Mouse (Mus musculus) liver, embryonic 14.5 days (tissue): ENCODE data around the gene Gimap4. TPM values are rescaled to one million over a fixed set of nuclear protein-coding genes. Genes with fewer than 3 reads are reported as not detected.

Experiments used
- ATAC-seq: fragments of 200-750 bp; cut with Nextera tagmentation; 2 replicates; pipeline ENCODE4 v1.8.0; 2017; ENCODE audit warnings: moderate number of reproducible peaks, mild to moderate bottlenecking, moderate library complexity; ENCODE audit not compliant: insufficient read depth
- DNase-seq, 3 experiments: peaks; one replicate each; pipeline ENCODE4 v3.0.0-alpha.2; 2012 to 2013; ENCODE audit warnings: low read depth in 3 of 3, low spot score in 3 of 3
- H3K27ac ChIP-seq: fragments of 300-500 bp; sonication (generic); 2 replicates; pipeline ENCODE4 v1.5.1; 2014; ENCODE audit warnings: moderate library complexity, mild to moderate bottlenecking, control low read depth, inconsistent platforms
- H3K27me3 ChIP-seq: fragments of 300-500 bp; sonication (generic); 2 replicates; pipeline ENCODE4 v1.6.1; 2014; ENCODE audit warnings: mild to moderate bottlenecking, low read length, moderate library complexity; ENCODE audit not compliant: control insufficient read depth, insufficient read depth
- H3K36me3 ChIP-seq: fragments of 300-500 bp; sonication (generic); replicated peaks from 2 replicates; pipeline ENCODE4 v1.6.1; 2014; ENCODE audit warnings: low read depth; ENCODE audit not compliant: control insufficient read depth, insufficient read depth
- H3K4me1 ChIP-seq, 2 experiments: fragments of 200-500 bp in 1 of 2; fragments of 300-500 bp in 1 of 2; sonication (generic) in 1 of 2; replicated peaks; 2 replicates each; pipeline ENCODE4 v1.6.1; 2012 to 2014; ENCODE audit warnings: antibody characterized with exemption in 1 of 2, inconsistent platforms in 1 of 2, low read length in 1 of 2; ENCODE audit not compliant: control insufficient read depth in 2 of 2, insufficient read depth in 2 of 2
- H3K4me2 ChIP-seq: fragments of 300-500 bp; sonication (generic); 2 replicates; pipeline ENCODE4 v1.6.1; 2014; ENCODE audit warnings: low read depth, mild to moderate bottlenecking, control low read depth, moderate library complexity
- H3K4me3 ChIP-seq, 2 experiments: fragments of 200-500 bp in 1 of 2; fragments of 300-500 bp in 1 of 2; sonication (generic) in 1 of 2; 2 replicates each; pipeline ENCODE4 v1.5.1; 2012 to 2014; ENCODE audit warnings: low read depth in 2 of 2, low read length in 2 of 2, mild to moderate bottlenecking in 2 of 2, control low read depth in 1 of 2, inconsistent platforms in 1 of 2, moderate library complexity in 1 of 2; ENCODE audit not compliant: insufficient read depth in 1 of 2
- H3K9ac ChIP-seq: fragments of 300-500 bp; sonication (generic); replicated peaks from 2 replicates; pipeline ENCODE4 v1.6.1; 2014; ENCODE audit warnings: mild to moderate bottlenecking, control low read depth, moderate library complexity
- H3K9me3 ChIP-seq: fragments of 300-500 bp; sonication (generic); 2 replicates; pipeline ENCODE4 v1.6.1; 2016; ENCODE audit warnings: low read length, mixed read lengths; ENCODE audit not compliant: control insufficient read depth
- CTCF ChIP-seq: IDR thresholded peaks from 2 replicates; pipeline ENCODE4 v1.5.1; 2016; ENCODE audit warnings: antibody characterized with exemption, low read depth, control low read depth
- EP300 ChIP-seq: IDR thresholded peaks from 2 replicates; pipeline ENCODE4 v1.6.1; 2016; ENCODE audit warnings: antibody characterized with exemption, low read depth
- WGBS: fragments of 180-500 bp; shearing (Covaris S2); extraction: QIAGEN DNeasy Blood & Tissue Kit; methylation state at CpG from one replicate; pipeline ENCODE4 v1.1.7; 2014; ENCODE audit not compliant: insufficient replicate concordance; 5-methylcytosine and 5-hydroxymethylcytosine counted together
- polyA plus RNA-seq, 2 experiments: library from polyadenylated mRNA; depleted of rRNA in 1 of 2; stranded (reverse) in 1 of 2; unstranded in 1 of 2; fragments of >200 nt; fragmentation: Nextera tagmentation in 1 of 2; extraction: Ambion mirVana in 1 of 2; gene quantifications; 2 replicates each; pipeline versions ENCODE4 v1.2.1 to v1.2.3; 2012 to 2014

Gimap4 gene
- polyA plus RNA-seq, 2 experiments, result 6.2 to 8.3 TPM

DNA sequence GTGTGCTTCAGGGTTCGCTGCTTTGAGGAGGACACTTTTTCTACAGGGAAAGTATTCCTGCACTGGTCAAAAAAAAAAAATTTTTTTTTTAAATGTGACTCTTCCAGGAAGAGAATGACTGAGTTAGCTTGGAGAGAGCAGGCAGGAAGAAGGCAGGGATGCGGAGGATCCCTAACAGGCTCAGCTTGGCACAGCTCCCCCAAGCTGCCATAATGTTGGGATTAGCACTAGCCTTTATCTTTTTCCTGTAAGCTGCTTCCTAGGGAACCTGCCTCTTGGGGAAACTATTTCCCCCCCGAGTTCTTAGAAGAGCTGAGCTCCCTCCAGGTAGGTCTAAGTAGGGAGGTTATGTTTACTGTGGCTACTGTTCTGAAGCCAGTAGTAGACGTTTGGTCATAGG, 457 bp downstream of the Gimap4 start:
- no peaks in the 10 kb centered on the region for H3K9me3 ChIP-seq
- H3K4me1 ChIP-seq, result peaks cover 0 to 7% of the 10 kb centered on the region in 2 experiments; a peak in 1 of 4 replicates
- DNase-seq, result no peak
- no peak overlapping the region for H3K4me3 ChIP-seq
- TF ChIP-seq CTCF (no peak), EP300 (no peak)
- H3K36me3 ChIP-seq, result no peaks in the 10 kb centered on the region
- H3K27me3 ChIP-seq, result no peaks in the 10 kb centered on the region
- H3K9ac ChIP-seq, result no peak overlapping the region
- H3K4me2 ChIP-seq, result no peak overlapping the region
- ATAC-seq, result no peak
- H3K27ac ChIP-seq, result no peak overlapping the region
- 46% methylated on average over 4 of the region's 4 CpGs for WGBS

DNA sequence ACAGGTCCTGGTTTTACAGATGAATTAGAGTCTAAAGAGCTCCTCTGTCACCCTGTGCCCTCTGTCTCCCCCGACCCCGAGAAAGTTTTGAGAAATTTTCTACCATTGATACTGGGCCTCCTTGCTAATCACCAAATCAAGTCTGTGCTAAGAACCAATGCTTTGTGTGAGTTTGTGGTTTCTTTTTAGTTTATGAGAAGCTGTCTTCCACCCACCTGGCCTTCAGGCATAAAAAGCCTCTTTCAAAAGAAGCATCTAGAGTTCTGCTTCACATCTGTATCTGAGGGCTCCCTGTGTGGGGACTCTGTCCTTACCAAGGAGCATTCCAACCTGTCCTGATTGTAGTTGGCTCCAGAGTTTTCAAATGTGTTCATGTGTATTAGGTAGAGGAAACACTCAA, 902 bp downstream of the Gimap4 start:
- TF ChIP-seq CTCF, result no peak
- no peak for TF ChIP-seq EP300
- H3K4me3 ChIP-seq, result no peak overlapping the region
- H3K36me3 ChIP-seq, result no peaks in the 10 kb centered on the region
- H3K9me3 ChIP-seq, result no peaks in the 10 kb centered on the region
- ATAC-seq (no peak), DNase-seq (no peak)
- no peak overlapping the region for H3K27ac ChIP-seq
- H3K9ac ChIP-seq, result no peak overlapping the region
- H3K27me3 ChIP-seq, result no peaks in the 10 kb centered on the region
- H3K4me2 ChIP-seq, result no peak overlapping the region
- WGBS, result 40% methylated on average over 2 of the region's 2 CpGs
- peaks cover 0 to 7% of the 10 kb centered on the region in 2 experiments; a peak in 1 of 4 replicates for H3K4me1 ChIP-seq

DNA sequence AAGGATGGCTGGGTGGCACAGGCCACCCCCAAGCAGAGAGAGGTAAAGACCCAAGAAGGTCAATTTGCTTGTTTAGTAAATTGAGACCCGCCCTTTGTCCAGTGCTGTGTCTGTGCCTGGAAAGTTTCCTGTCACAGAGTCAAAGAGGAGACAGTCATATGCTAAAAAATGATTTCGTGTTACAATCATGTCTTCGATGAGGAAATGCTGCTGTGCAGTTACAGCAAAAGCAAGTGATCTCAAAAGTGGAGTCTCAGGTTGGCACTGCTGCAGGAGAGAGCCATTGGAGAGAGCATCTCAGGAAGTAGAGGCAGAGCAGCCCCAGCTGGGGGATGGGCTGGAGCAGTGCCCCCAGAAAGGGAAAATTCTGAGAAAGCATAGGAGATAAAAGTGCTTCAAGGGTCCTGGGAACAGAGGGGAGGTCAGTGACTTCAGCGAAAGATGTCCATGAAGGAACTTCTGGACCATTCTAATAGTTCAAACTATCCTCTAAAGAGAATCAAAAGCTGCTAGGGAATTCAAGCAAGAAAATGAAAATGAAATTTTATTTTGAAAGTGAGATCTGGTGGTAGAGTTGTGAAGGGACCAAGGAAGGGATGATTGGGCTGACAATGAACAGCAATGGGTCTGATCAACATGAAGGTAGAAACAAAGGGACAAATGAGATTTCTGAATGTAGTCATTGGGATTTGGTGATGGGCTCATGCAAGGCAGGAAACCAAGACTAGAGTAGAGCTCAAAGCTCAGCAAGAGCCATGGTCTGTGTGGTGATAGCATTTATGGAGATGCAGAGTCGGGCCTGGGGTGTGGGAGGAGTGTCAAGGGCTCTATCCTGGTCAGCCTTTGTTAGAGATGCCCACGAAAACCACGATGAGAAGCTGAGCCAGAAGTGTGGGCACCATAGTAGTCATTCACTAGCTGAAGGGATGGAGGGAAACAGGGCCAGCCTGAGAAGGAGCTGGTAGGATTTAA, 1.6 kb downstream of the Gimap4 start:
- no peak overlapping the region for H3K4me3 ChIP-seq
- no peaks in the 10 kb centered on the region for H3K27me3 ChIP-seq
- 40% methylated on average over 7 of the region's 7 CpGs for WGBS
- DNase-seq (no peak), ATAC-seq (no peak)
- peaks cover 0 to 7% of the 10 kb centered on the region in 2 experiments; a peak in 1 of 4 replicates for H3K4me1 ChIP-seq
- no peaks in the 10 kb centered on the region for H3K36me3 ChIP-seq
- H3K27ac ChIP-seq, result no peak overlapping the region
- no peak overlapping the region for H3K9ac ChIP-seq
- no peak for TF ChIP-seq CTCF
- no peak for TF ChIP-seq EP300
- no peak overlapping the region for H3K4me2 ChIP-seq
- no peaks in the 10 kb centered on the region for H3K9me3 ChIP-seq

DNA sequence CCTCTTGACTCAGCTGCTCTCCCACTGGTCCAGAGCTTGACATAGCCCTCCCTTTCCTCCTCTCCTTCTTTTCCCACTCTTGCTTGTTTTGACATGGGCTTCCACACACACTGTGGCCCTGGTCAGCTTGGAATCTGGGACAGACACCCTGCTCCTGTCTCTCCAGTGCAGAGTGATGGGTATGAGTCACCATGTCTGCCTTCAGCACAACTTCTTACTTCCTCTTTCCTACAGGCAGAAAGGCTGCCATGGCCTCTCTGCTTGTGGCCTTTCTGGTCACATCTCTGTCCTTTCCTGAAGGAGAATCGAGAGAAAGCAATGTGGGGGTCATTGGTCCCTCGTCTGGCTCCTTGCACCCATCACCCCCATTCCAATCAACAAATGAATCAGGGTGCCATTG, 2.7 kb downstream of the Gimap4 start:
- H3K9ac ChIP-seq, result no peak overlapping the region
- H3K4me2 ChIP-seq, result no peak overlapping the region
- ATAC-seq, result no peak
- no peaks in the 10 kb centered on the region for H3K27me3 ChIP-seq
- H3K36me3 ChIP-seq, result no peaks in the 10 kb centered on the region
- no peak for DNase-seq
- TF ChIP-seq EP300 (no peak), CTCF (no peak)
- 30% methylated on average over 2 of the region's 2 CpGs for WGBS
- no peaks in the 10 kb centered on the region for H3K9me3 ChIP-seq
- H3K4me3 ChIP-seq, result no peak overlapping the region
- H3K4me1 ChIP-seq, result peaks cover 0 to 7% of the 10 kb centered on the region in 2 experiments; a peak in 1 of 4 replicates
- no peak overlapping the region for H3K27ac ChIP-seq

DNA sequence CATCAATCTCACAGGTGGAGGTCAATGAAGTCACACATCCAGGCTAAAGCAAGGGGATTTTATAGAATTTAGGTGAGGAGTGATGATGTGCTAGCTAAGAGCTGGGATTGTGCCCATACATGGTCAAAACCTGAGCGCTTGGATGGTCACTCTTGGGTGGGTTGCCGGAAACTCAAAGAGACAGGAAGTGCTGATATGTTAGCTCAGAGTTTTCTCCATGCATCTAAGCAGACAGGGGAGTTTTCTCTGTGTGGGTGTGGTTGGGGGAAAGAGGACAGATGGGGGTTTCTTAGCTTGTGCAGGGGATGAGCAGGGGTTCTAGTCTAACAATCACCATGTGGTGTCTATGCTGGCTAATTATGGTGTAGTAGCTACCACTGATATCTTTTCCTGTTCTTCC, 5.0 kb downstream of the Gimap4 start:
- Histone ChIP-seq H3K9ac (no peak overlapping the region), H3K27me3 (no peaks in the 10 kb centered on the region), H3K4me3 (no peak overlapping the region), H3K9me3 (no peaks in the 10 kb centered on the region), H3K36me3 (no peaks in the 10 kb centered on the region), H3K4me2 (no peak overlapping the region), H3K4me1 (peaks cover 0 to 5% of the 10 kb centered on the region in 2 experiments; a peak in 1 of 4 replicates), H3K27ac (no peak overlapping the region)
- DNase-seq (no peak), ATAC-seq (no peak)
- 39% methylated on average over 2 of the region's 2 CpGs for WGBS
- TF ChIP-seq EP300 (no peak), CTCF (no peak)
